ENCODE assay signal across 10 mouse cellular contexts in genomic region chr3:121369517-121369916, GRCm38 (mm10). TPM values are rescaled to one million over a fixed set of nuclear protein-coding genes. Genes with fewer than 3 reads are reported as not detected.
DNase-seq lines count a peak whose midpoint lies in the region; ATAC-seq and TF ChIP-seq lines count a peak whose summit lies in the region.
"Had no signal": no experiment of that assay in that cellular context is flagged by ENCODE, and none has a peak within 500 bp of the region (broad histone marks: within the 10 kb centered on the region; RNA-seq: fewer than 3 reads in every experiment).

No protein-coding gene starts in this region.

- no peaks in the 10 kb centered on the region for H3K27me3 ChIP-seq in testis, adult 2 months (ENCODE audit: control insufficient read depth, insufficient read depth, low read length)
- H3K27me3 ChIP-seq: limb, embryonic 13.5 days had no signal

- H3K36me3 ChIP-seq in testis, adult 2 months (ENCODE audit: control insufficient read depth, insufficient read depth, low read length), result no peaks in the 10 kb centered on the region
- H3K36me3 ChIP-seq: hindbrain, embryonic 10.5 days; limb, embryonic 13.5 days had no signal

- no peak for TF ChIP-seq POLR2A in testis, adult 2 months (IDR thresholded peaks at IDR 0.05; ENCODE audit: control insufficient read depth, low read depth, low read length)

- no peak for DNase-seq in testis, postnatal 10 days (ENCODE audit: low spot score)
- DNase-seq in urinary bladder, adult 18-20 months (ENCODE audit: low spot score in 2 of 2), result no peak
- no peak for DNase-seq in adipocyte (ENCODE audit: low spot score)
- DNase-seq in left cerebral cortex, postnatal 36 days (ENCODE audit: low spot score in 2 of 2), result no peak
- DNase-seq in cerebellum, adult 11 months, result no peak

- TF ChIP-seq CTCF in testis, adult 2 months (IDR thresholded peaks at IDR 0.05; ENCODE audit: control insufficient read depth, insufficient read depth, insufficient replicate concordance, low read depth, low read length), result no peak

- intact Hi-C loops in left cerebral cortex, postnatal 36 days (cut with DNase I), result no loop called here

- no peak overlapping the region for H3K27ac ChIP-seq in testis, adult 2 months (ENCODE audit: control insufficient read depth, insufficient read depth, low read depth, low read length)
- H3K27ac ChIP-seq: hindbrain, embryonic 10.5 days; limb, embryonic 13.5 days had no signal

- H3K4me1 ChIP-seq in testis, adult 2 months (ENCODE audit: control insufficient read depth, insufficient read depth, low read length), result peaks cover 3% of the 10 kb centered on the region

- ATAC-seq in hematopoietic stem cell, adult 5-6 weeks (replicated peaks in 1 of 2; ENCODE audit: insufficient read depth in 1 of 2, low FRiP score in 2 of 2, low TSS enrichment in 1 of 2, low read depth in 1 of 2, poor library complexity in 2 of 2, severe bottlenecking in 2 of 2), result peak; percentile 84 to 90
- ATAC-seq in megakaryocyte, adult 5-6 weeks (ENCODE audit: poor library complexity, severe bottlenecking), result peak; percentile 74

- H3K4me3 ChIP-seq in testis, adult 2 months (ENCODE audit: control insufficient read depth, low read depth, low read length), result peak overlapping the region; percentile 1; the same call in 1 of the 2 replicates
- H3K4me3 ChIP-seq: hindbrain, embryonic 10.5 days; limb, embryonic 13.5 days had no signal

RNA-seq across cellular contexts. Expression of gene Cnn3, which starts 56.8 kb away (rescaled TPM):
- polyA plus RNA-seq in testis, adult 2 months (2012; rRNA removed), result 7.8 and 9.5 TPM in 2 replicates
- total RNA-seq in hematopoietic stem cell, adult 5-6 weeks (2017), result 41.1 and 44.8 TPM in 2 replicates
- 14.5 and 19.5 TPM in 2 replicates for total RNA-seq in megakaryocyte, adult 5-6 weeks (2015)
- total RNA-seq in megakaryocyte, adult 5-6 weeks (2017), result 11.3 and 13.3 TPM in 2 replicates
- 10 to 100 TPM; 63.0 to 67.5 TPM for total RNA-seq in left cerebral cortex, postnatal 36 days (2021)
